Mouse (Mus musculus) midbrain, postnatal 0 days (tissue): Measurements from ENCODE around the gene Itprid2. TPM values are rescaled to one million over a fixed set of nuclear protein-coding genes. Genes with fewer than 3 reads are reported as not detected.

ENCODE experiments used
- ATAC-seq: fragments of 200-750 bp; cut with Nextera tagmentation; 2 replicates; pipeline ENCODE4 v1.8.0; 2017; ENCODE audit warnings: moderate number of reproducible peaks, mild to moderate bottlenecking, moderate TSS enrichment, moderate library complexity; ENCODE audit not compliant: low FRiP score
- DNase-seq: peaks from one replicate; pipeline ENCODE4 v3.0.0-alpha.2; 2015; ENCODE audit warnings: low spot score
- H3K27ac ChIP-seq: fragments of 300-500 bp; sonication (generic); 2 replicates; pipeline ENCODE4 v1.5.1; 2014; ENCODE audit warnings: low read depth, mild to moderate bottlenecking, low read length, mixed read lengths
- H3K27me3 ChIP-seq: fragments of 300-500 bp; sonication (generic); 2 replicates; pipeline ENCODE4 v1.6.1; 2014; ENCODE audit warnings: low read length, control low read depth, mixed read lengths; ENCODE audit not compliant: insufficient read depth
- H3K36me3 ChIP-seq: fragments of 300-500 bp; sonication (generic); 2 replicates; pipeline ENCODE4 v1.6.1; 2014; ENCODE audit warnings: low read length, control low read depth, mixed read lengths; ENCODE audit not compliant: insufficient read depth
- H3K4me1 ChIP-seq: fragments of 300-500 bp; sonication (generic); 2 replicates; pipeline ENCODE4 v1.6.1; 2014; ENCODE audit warnings: mild to moderate bottlenecking, control low read depth, antibody characterized with exemption, low read length, mixed read lengths; ENCODE audit not compliant: insufficient read depth
- H3K4me2 ChIP-seq: fragments of 300-500 bp; sonication (generic); 2 replicates; pipeline ENCODE4 v1.6.1; 2014; ENCODE audit warnings: low read depth, mild to moderate bottlenecking, low read length, mixed read lengths; ENCODE audit not compliant: poor library complexity, severe bottlenecking
- H3K4me3 ChIP-seq: fragments of 300-500 bp; sonication (generic); 2 replicates; pipeline ENCODE4 v1.5.1; 2014; ENCODE audit warnings: low read depth, mild to moderate bottlenecking, low read length, moderate library complexity
- H3K9ac ChIP-seq: fragments of 300-500 bp; sonication (generic); replicated peaks from 2 replicates; pipeline ENCODE4 v1.6.1; 2014; ENCODE audit warnings: mild to moderate bottlenecking, low read length, moderate library complexity, mixed read lengths; ENCODE audit not compliant: poor library complexity, severe bottlenecking
- H3K9me3 ChIP-seq: fragments of 300-500 bp; sonication (generic); 2 replicates; pipeline ENCODE4 v1.6.1; 2016; ENCODE audit warnings: low read length, control low read depth
- CTCF ChIP-seq: IDR thresholded peaks from 2 replicates; pipeline ENCODE4 v1.5.1; 2016; ENCODE audit warnings: antibody characterized with exemption, mild to moderate bottlenecking
- WGBS: fragments of 180-500 bp; shearing (Covaris S2); extraction: QIAGEN DNeasy Blood & Tissue Kit; methylation state at CpG from one replicate; pipeline ENCODE4 v1.1.7; 2014; 5-methylcytosine and 5-hydroxymethylcytosine counted together
- polyA plus RNA-seq: library from polyadenylated mRNA; unstranded; fragments of >200 nt; fragmentation: Nextera tagmentation; extraction: Ambion mirVana; gene quantifications from 2 replicates; pipeline ENCODE4 v1.2.1, GENCODE M21; 2015
- total RNA-seq: library from RNA; depleted of rRNA; stranded (reverse); fragments of >200 nt; gene quantifications from 2 replicates; pipeline ENCODE4 v1.2.3, GENCODE M21; 2014

Gene Itprid2
- total and polyA plus RNA-seq, 2 experiments from 2014 or later = 3.4 to 9.7 TPM

- no peak for ATAC-seq
These were observed 55.7 kb downstream of the Itprid2 start for GRCm38 (mm10) chr2:79690838-79691237.

GRCm38 (mm10) chr2:79695190-79695589 lies 60.0 kb downstream of the Itprid2 start:
- H3K27ac ChIP-seq = no peak overlapping the region
- WGBS = 90% methylated on average over 4 of the region's 4 CpGs
- no peak overlapping the region for H3K4me2 ChIP-seq
- no peak overlapping the region for H3K9ac ChIP-seq
- ATAC-seq = no peak
- no peaks in the 10 kb centered on the region for H3K27me3 ChIP-seq
- no peak for DNase-seq
- no peaks in the 10 kb centered on the region for H3K36me3 ChIP-seq
- no peaks in the 10 kb centered on the region for H3K9me3 ChIP-seq
- no peaks in the 10 kb centered on the region for H3K4me1 ChIP-seq
- TF ChIP-seq CTCF = no peak
- H3K4me3 ChIP-seq = no peak overlapping the region

More at GRCm38 (mm10) chr2:79690838-79691237, 55.7 kb downstream of the Itprid2 start:
- no peak for TF ChIP-seq CTCF
- Histone ChIP-seq H3K27me3 (no peaks in the 10 kb centered on the region), H3K4me2 (no peak overlapping the region), H3K9ac (no peak overlapping the region), H3K4me3 (no peak overlapping the region), H3K36me3 (no peaks in the 10 kb centered on the region), H3K27ac (no peak overlapping the region), H3K9me3 (no peaks in the 10 kb centered on the region), H3K4me1 (no peaks in the 10 kb centered on the region)
- WGBS = 82% methylated on average over 3 of the region's 3 CpGs
- no peak for DNase-seq

- no peaks in the 10 kb centered on the region for H3K4me1 ChIP-seq
- H3K27ac ChIP-seq = no peak overlapping the region
- no peak for TF ChIP-seq CTCF
- H3K4me3 ChIP-seq = no peak overlapping the region
- no peak overlapping the region for H3K4me2 ChIP-seq
- ATAC-seq (no peak), DNase-seq (no peak)
- H3K9me3 ChIP-seq = no peaks in the 10 kb centered on the region
- no peaks in the 10 kb centered on the region for H3K36me3 ChIP-seq
- H3K9ac ChIP-seq = no peak overlapping the region
- no peaks in the 10 kb centered on the region for H3K27me3 ChIP-seq
- WGBS = 89% methylated on average over 12 of the region's 12 CpGs
These were observed 60.8 kb downstream of the Itprid2 start for GRCm38 (mm10) chr2:79695939-79696338.

- DNase-seq = no peak
- TF ChIP-seq CTCF = no peak
- no peaks in the 10 kb centered on the region for H3K36me3 ChIP-seq
- no peak overlapping the region for H3K9ac ChIP-seq
- WGBS = 85% methylated on average over 10 of the region's 10 CpGs
- H3K4me1 ChIP-seq = no peaks in the 10 kb centered on the region
- no peak for ATAC-seq
- no peak overlapping the region for H3K27ac ChIP-seq
- no peak overlapping the region for H3K4me3 ChIP-seq
- no peak overlapping the region for H3K4me2 ChIP-seq
- no peaks in the 10 kb centered on the region for H3K27me3 ChIP-seq
- no peaks in the 10 kb centered on the region for H3K9me3 ChIP-seq
These were observed 61.5 kb downstream of the Itprid2 start for GRCm38 (mm10) chr2:79696478-79697230.

- H3K4me3 ChIP-seq = no peak overlapping the region
- no peaks in the 10 kb centered on the region for H3K4me1 ChIP-seq
- no peaks in the 10 kb centered on the region for H3K9me3 ChIP-seq
- DNase-seq = no peak
- no peak for ATAC-seq
- WGBS = 77% methylated on average over 2 of the region's 2 CpGs
- no peak overlapping the region for H3K9ac ChIP-seq
- TF ChIP-seq CTCF = no peak
- no peak overlapping the region for H3K4me2 ChIP-seq
- H3K36me3 ChIP-seq = no peaks in the 10 kb centered on the region
- no peaks in the 10 kb centered on the region for H3K27me3 ChIP-seq
- no peak overlapping the region for H3K27ac ChIP-seq
These were observed 63.0 kb downstream of the Itprid2 start for GRCm38 (mm10) chr2:79698166-79698565.

- Histone ChIP-seq H3K4me2 (no peak overlapping the region), H3K9ac (no peak overlapping the region), H3K4me3 (no peak overlapping the region), H3K4me1 (0 out of 2 replicates have a peak, but pooled peaks cover 2% of the 10 kb centered on the region), H3K9me3 (no peaks in the 10 kb centered on the region), H3K36me3 (no peaks in the 10 kb centered on the region), H3K27me3 (no peaks in the 10 kb centered on the region), H3K27ac (no peak overlapping the region)
- DNase-seq = no peak
- no peak for ATAC-seq
- 85% methylated on average over 2 of the region's 2 CpGs for WGBS
- TF ChIP-seq CTCF = no peak
These were observed 69.6 kb downstream of the Itprid2 start for GRCm38 (mm10) chr2:79704773-79705172.
